Mouse (Mus musculus) gastrocnemius, adult 18-20 months (tissue): ENCODE results near the gene Mpc1. TPM values are rescaled to one million over a fixed set of nuclear protein-coding genes. Genes with fewer than 3 reads are reported as not detected.
A peak's percentile ranks its signal among the peaks of the same experiment; 100 is the strongest.
"Not testable (repeated sequence)": the region's sequence is repeated elsewhere in the genome, so short reads cannot be mapped to it uniquely, and the experiment has no call there.

Experiments used
- DNase-seq: peaks from one replicate; pipeline ENCODE4 v3.0.0; 2021; ENCODE audit warnings: low spot score
- total RNA-seq, 2 experiments: library from RNA; stranded (reverse); gene quantifications; 2 replicates each; pipeline ENCODE4 v1.2.3; 2021

Mpc1 gene
- total RNA-seq, 2 experiments from 2014 or later: 418 to 491 TPM

DNA sequence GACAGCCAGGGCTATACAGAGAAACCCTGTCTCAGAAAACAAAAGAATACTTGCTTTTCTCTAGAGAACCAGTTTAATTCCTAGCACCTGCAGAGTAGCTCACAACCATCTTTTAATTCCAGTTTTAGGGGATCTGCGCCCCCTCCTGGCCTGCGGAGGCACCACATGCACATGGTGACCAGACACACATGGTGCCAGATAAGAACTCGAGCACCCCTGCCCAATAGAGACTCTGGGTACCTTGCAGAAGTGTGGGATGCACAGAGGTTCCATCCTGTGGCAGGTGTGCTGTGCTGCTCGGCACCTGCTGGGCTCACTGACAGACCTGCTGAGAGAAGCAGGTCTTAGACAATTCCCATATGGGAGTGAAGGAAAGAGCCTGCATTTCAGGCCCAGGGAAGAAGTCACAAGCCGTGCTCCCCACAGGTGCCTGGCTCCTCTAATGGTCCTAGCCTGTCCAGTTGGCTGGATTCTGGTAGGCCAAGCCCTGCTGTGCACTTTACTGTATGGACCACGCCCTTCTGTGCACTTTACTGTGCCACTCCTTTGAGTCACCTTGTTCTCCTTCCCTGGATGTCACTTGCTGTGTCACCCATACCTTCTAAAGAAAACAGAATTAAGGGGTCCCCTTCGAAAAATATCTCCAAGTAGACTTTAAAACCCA lies 45.9 kb downstream of the Mpc1 start:
- no peak for DNase-seq

DNA sequence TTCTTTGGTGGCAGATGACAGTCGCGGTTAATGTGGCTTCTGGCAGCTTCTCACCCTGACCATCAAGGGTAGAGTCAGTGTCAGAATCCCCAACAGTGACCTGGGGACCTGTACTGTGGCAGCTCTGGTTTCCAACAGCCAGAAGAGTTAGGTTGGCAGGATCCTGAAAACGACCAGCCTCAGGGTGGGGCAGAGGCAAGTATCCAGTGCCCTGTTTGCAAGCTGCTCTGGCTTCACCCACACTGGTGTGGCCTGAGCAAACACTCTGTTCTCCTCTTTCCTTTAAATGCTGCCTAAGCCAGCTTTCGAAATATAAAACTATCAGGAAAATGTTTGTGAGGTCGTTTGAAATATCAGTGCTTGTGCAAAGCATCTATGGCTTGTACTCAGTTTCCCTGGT lies 47.9 kb downstream of the Mpc1 start:
- no peak for DNase-seq

DNA sequence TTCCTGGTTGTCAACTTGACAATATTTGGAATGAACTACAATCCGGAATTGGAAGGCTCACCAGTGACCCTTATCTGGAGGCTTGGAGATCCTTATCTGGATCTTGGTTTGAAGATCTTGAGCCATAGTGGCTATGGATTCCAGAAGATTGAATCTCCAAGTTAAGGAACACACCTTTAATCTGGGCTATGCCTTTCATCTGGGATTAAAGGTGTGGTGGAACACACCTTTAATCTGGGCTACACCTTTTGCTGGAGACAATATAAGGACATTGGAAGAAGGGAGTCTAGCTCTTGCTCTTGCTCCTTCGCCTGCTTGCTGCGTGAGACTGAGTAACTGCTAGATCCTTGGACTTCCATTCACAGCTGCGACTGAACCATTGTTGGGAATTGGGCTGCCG lies 54.5 kb downstream of the Mpc1 start, which contains the start of gene Prr18:
Gene Prr18 (plus strand): TSS at position 301 of the 400 bp plus-strand sequence.
- not testable (repeated sequence) for DNase-seq

DNA sequence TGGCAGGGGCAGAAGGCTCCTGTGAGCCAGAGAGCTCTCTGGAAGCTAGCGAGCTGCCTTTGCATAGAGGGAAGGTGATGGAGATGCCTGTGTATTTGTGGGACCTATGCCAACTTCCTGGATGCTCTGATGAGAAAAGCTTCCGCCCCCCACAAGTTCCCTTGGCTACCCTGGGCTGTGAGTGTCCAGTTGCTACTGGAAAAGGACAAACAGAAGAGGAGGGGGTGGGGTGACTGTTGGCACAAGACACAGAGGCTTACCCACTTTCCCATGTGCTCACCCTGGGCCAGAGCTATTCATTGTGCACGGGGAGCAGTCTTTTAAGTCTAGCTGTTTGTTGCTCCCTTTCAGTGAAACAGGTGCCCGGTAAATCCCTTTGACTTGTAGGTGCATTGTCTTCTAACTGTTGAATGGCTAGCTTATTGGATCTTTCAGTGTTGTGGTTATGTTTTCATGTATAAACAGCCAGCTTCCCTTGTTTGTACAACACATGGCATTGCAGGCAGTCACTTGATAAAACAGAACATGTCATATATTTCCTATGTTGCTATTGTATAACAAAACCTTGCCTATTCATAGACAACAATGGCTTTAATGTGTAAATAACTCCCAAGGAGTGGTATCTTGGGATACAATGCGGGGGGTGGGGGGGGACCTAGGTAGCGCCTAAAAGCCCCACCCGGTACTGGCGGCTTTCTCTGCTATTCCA lies 57.1 kb downstream of the Mpc1 start:
- no peak for DNase-seq

DNA sequence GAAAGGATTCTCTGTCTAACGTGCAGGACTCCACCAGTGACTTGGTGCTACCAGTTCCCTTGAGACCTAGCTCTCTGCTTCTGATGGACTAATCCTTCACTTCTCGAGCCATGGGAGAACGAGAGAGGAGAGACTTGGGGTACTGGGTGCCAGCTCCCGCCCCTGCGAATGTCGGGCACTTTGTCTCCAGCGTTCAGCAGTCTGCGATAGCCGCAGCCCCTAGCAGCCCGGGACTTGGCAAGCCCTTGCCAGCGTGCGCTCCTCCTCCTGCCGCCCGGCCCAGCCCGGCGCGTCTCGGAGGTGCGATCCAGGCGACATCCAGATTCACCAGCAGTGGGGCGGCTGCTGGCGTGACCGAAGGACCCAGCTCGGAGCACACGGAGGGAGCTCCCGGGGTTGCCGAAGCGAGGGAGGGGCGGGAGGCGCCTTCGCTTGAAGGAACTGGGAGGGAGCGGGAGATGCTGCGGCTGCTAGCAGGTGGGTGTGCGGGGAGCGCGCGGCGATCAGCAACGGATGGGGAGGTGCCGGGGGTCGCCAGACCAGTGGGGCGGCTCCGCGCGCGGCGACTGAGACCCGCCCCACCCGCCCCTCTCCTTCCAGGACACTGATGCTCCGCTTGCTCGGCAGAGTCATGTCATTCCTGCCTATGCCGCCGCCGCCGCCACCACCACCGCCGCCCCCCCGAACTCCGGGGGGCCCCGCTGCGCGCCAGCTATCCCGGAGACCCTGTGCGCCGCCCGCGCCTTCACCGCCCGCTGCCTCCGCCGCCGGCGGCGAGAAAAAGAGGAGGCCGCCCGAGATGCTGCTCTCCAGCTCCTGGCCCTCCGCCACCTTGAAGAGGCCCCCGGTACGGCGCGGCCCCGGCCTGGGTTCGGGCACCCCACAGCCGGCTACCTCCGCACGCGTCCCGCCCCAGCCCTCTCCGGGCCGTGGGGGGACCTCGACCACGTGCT lies 58.0 kb downstream of the Mpc1 start:
- DNase-seq: peak; percentile 8

DNA sequence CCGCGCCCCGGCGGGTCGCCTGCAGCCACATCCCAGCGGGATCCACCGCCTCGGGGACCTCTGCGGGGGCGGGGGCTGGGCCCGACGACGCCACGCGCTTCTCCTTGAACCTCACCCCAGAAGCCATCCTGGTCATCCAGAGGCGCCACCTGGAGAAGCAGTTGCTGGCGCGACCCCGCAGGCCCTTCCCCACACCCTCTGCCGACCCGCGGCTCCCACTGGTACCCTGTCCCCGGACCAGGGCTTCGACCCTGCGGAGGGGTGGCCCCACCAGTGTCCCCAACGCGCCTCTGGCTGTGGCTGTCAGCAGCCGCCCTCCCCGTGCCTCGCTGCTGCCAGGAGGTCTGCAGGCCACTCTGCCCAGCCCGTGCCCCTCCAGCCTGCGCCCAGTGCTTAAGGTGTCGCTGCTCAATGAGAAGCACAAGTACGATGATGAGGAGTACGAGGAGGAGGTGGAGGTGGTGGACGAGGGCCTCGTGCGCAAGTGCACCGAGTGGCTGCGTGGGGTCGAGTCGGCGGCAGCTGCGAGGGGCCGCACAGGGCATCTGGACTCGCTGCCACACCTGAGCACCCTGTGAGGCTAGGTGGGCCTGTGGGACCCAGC lies 58.8 kb downstream of the Mpc1 start:
- DNase-seq: no peak

DNA sequence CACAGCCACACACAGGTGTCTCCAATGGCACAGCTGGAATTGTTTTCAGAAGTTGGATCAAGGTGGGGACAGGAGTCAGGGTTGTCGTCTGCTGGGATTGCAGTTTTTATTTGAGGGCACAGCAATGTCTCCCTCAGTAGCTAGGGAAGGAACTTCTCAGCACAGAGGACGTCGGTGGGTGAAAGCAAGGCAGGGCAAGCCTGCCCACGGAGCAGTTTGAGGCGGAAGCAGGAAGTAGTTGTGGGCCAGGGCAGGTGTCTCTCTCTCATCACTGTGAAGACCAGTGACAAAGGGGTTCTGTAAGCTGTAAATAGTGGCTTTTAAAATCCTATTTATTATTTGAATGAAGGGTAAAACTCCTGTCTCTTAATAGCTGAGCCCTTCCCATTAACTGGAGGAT lies 60.0 kb downstream of the Mpc1 start:
- no peak for DNase-seq

DNA sequence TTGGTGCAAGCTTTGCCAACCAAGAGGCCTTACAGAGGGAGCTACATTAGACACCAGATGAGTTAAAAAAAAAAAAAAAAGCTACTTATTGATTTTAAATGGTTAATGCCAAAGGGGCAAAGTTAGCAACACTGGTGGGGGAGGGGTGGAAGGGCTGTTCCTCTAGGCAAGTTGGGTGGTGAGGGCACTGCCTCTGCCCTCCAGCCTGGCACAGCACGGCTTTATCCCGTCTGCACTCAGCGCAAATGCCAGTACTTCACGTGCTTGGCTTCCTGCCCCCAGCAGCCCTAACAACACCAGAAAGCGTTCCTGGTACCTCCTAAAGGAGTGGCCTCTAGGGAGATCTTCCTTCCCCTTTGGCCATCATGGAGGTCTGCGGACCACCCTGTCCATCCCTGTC lies 60.7 kb downstream of the Mpc1 start:
- DNase-seq: no peak

Other genes with a start within 250 kb of the Mpc1 start
- under 1 TPM; 0.11 to 0.50 TPM for gene Gm49673, start 135.1 kb upstream of the Mpc1 start, total RNA-seq
- gene Rnaset2a, start 134.8 kb upstream of the Mpc1 start, total RNA-seq: 10 to 100 TPM; 13.7 to 20.3 TPM
- 10 to 100 TPM; 14.9 to 17.9 TPM for gene Fgfr1op, start 117.4 kb upstream of the Mpc1 start, total RNA-seq
- gene Ccr6, start 46.9 kb upstream of the Mpc1 start, total RNA-seq: not detected
- 1 to 10 TPM; 6.0 to 7.0 TPM for gene Sft2d1, start 28.2 kb downstream of the Mpc1 start, total RNA-seq
- gene Prr18, start 54.6 kb downstream of the Mpc1 start, total RNA-seq: not detected
- not detected for gene T2, start 73.1 kb downstream of the Mpc1 start, total RNA-seq
- not detected for gene T, start 151.5 kb downstream of the Mpc1 start, total RNA-seq
- gene Pde10a, start 242.5 kb downstream of the Mpc1 start, total RNA-seq: 1 to 10 TPM; 3.5 to 4.4 TPM